9 mouse cellular contexts compared by ENCODE assay signal in the genomic region with DNA sequence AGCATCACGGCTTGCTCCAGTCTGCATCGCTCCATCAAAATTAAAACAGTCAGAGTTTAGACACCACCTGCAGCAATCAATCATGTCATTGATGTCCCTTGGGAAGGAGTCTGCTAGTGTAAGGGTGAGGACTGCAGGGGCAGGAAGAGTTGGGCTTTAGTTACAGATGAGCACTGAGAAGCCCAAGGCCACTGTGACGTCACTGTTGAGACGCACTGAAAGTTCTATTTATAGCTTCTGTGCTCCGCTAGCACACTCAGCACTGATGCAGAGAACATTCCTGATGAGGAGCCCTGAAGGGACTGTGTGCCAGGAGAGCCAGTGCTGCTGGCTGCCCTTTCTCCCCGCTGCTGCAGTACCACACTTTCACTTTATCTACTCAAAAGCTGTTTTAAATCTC. TPM values are rescaled to one million over a fixed set of nuclear protein-coding genes. Genes with fewer than 3 reads are reported as not detected.
DNase-seq lines count a peak whose midpoint lies in the region; ATAC-seq and TF ChIP-seq lines count a peak whose summit lies in the region.
"Had no signal": no experiment of that assay in that cellular context is flagged by ENCODE, and none has a peak within 500 bp of the region (broad histone marks: within the 10 kb centered on the region; RNA-seq: fewer than 3 reads in every experiment).

No protein-coding gene starts in this region.

- no peak for DNase-seq in kidney, adult 11 months
- peak; percentile 80 for DNase-seq in adrenal gland, adult 2 months
- DNase-seq in gastrocnemius, postnatal 25 days: peak; percentile 74
- DNase-seq in limb, embryonic 14.5 days (ENCODE audit: low spot score): peak; percentile 61
- no peak for DNase-seq in spleen, adult 18-20 months
- no peak for DNase-seq in right cerebral cortex, postnatal 4 days

- H3K36me3 ChIP-seq in kidney, embryonic 16.5 days (ENCODE audit: insufficient read depth, low read length): peaks cover 15% of the 10 kb centered on the region; the same call in 1 of the 2 replicates
- H3K36me3 ChIP-seq in limb, embryonic 14.5 days (ENCODE audit: control insufficient read depth, insufficient read depth, low read length): peaks cover 21% of the 10 kb centered on the region

- WGBS in kidney, embryonic 16.5 days: 29% methylated on average over 6 of the region's 6 CpGs
- 48% methylated on average over 6 of the region's 6 CpGs for WGBS in limb, embryonic 14.5 days

- no peak overlapping the region for H3K4me2 ChIP-seq in kidney, embryonic 16.5 days (replicated peaks; ENCODE audit: low read depth, low read length)
- no peak overlapping the region for H3K4me2 ChIP-seq in limb, embryonic 14.5 days (replicated peaks; ENCODE audit: low read depth, low read length, severe bottlenecking)

- ATAC-seq in kidney, embryonic 16.5 days (ENCODE audit: low FRiP score, low TSS enrichment): peak; percentile 65; the same call in 1 of the 2 replicates
- peak; percentile 89 for ATAC-seq in limb, embryonic 14.5 days (ENCODE audit: low FRiP score, low read depth)
- ATAC-seq in inflammation-experienced regulatory T-cells, adult 6 months: no peak

- H3K9me3 ChIP-seq in kidney, embryonic 16.5 days (ENCODE audit: low read length): no peaks in the 10 kb centered on the region
- no peaks in the 10 kb centered on the region for H3K9me3 ChIP-seq in limb, embryonic 14.5 days (ENCODE audit: control insufficient read depth, low read length)

- no peak for TF ChIP-seq POLR2A in limb, embryonic 14.5 days (IDR thresholded peaks at IDR 0.05; ENCODE audit: borderline replicate concordance, extremely low read depth, insufficient read depth, insufficient read length)

- H3K9ac ChIP-seq in kidney, embryonic 16.5 days (replicated peaks; ENCODE audit: low read length): no peak overlapping the region
- no peak overlapping the region for H3K9ac ChIP-seq in limb, embryonic 14.5 days (ENCODE audit: low read depth, low read length, severe bottlenecking)

- H3K4me3 ChIP-seq in kidney, embryonic 16.5 days (ENCODE audit: low read length): no peak overlapping the region
- H3K4me3 ChIP-seq in limb, embryonic 14.5 days (replicated peaks; ENCODE audit: low read length): no peak overlapping the region
- H3K4me3 ChIP-seq: erythroblast, embryonic 14.5 days had no signal

- no peak overlapping the region for H3K27ac ChIP-seq in kidney, embryonic 16.5 days (ENCODE audit: low read length)
- H3K27ac ChIP-seq in limb, embryonic 14.5 days (replicated peaks; ENCODE audit: low read depth, low read length): no peak overlapping the region

- no peaks in the 10 kb centered on the region for H3K27me3 ChIP-seq in kidney, embryonic 16.5 days (ENCODE audit: insufficient read depth, low read length)
- H3K27me3 ChIP-seq in limb, embryonic 14.5 days (ENCODE audit: control insufficient read depth, insufficient read depth, low read length): no peaks in the 10 kb centered on the region

- H3K4me1 ChIP-seq in kidney, embryonic 16.5 days (ENCODE audit: insufficient read depth, low read length): peaks cover 11% of the 10 kb centered on the region
- peaks cover 4% of the 10 kb centered on the region; the same call in 1 of the 2 replicates for H3K4me1 ChIP-seq in limb, embryonic 14.5 days (ENCODE audit: control insufficient read depth, insufficient read depth, low read length)

RNA-seq across cellular contexts. Expression of a gene that starts 49.6 kb away (rescaled TPM):
- polyA plus RNA-seq in kidney, embryonic 16.5 days (2015; fragmentation: Nextera tagmentation; extraction: Ambion mirVana): 72.4 and 76.0 TPM in 2 replicates
- 100 to 1,000 TPM in 1 of 2 experiments, 10 to 100 TPM in 1; 67.7 to 105 TPM for total RNA-seq in adrenal gland, adult 2 months (2021)
- polyA plus RNA-seq in adrenal gland, adult 2 months (2012; rRNA removed): 1.3 and 1.5 TPM in 2 replicates
- total RNA-seq in gastrocnemius, postnatal 25 days (2021): 100 to 1,000 TPM; 133 to 158 TPM
- polyA plus RNA-seq in limb, embryonic 14.5 days (2012; rRNA removed): 27.6 and 42.7 TPM in 2 replicates
- 71.8 and 73.0 TPM in 2 replicates for polyA plus RNA-seq in limb, embryonic 14.5 days (2014; fragmentation: Nextera tagmentation; extraction: Ambion mirVana)
- polyA plus RNA-seq in inflammation-experienced regulatory T-cells, adult 6 months (2017; shearing (Covaris generic)): 100 to 1,000 TPM; 126 to 177 (median 143) TPM

Comparison
In these comparisons a context has a peak if more than half of its experiments do, and no peak if none do; other contexts are left out.
1. DNase-seq: peak in adrenal gland, adult 2 months (single experiment), gastrocnemius, postnatal 25 days (single experiment) and limb, embryonic 14.5 days (single experiment); none in kidney, adult 11 months (single experiment), spleen, adult 18-20 months (0 of 2) and right cerebral cortex, postnatal 4 days (single experiment).
2. RNA of a gene that starts 49.6 kb away (polyA plus RNA-seq): 126 to 177 TPM in inflammation-experienced regulatory T-cells, adult 6 months, 27.6 to 73.0 TPM in limb, embryonic 14.5 days and 72.4 to 76.0 TPM in kidney, embryonic 16.5 days; 1.3 to 1.5 TPM in adrenal gland, adult 2 months; every median in the first group is over 10 times any median in the second.